Mouse (Mus musculus) brain, embryonic 14.5 days (tissue): ENCODE measurements around the gene Cep350.

Source experiments
- CTCF ChIP-seq: fragments of 200-500 bp; IDR thresholded peaks from 2 replicates; pipeline ENCODE4 v1.5.1; 2012; ENCODE audit warnings: inconsistent platforms, mild to moderate bottlenecking, moderate library complexity, borderline replicate concordance; ENCODE audit not compliant: insufficient read depth, insufficient read length; ENCODE audit errors: extremely low read depth
- POLR2A ChIP-seq: fragments of 200-500 bp; IDR thresholded peaks from 2 replicates; pipeline ENCODE4 v1.6.1; 2012; ENCODE audit warnings: mild to moderate bottlenecking, inconsistent platforms, borderline replicate concordance; ENCODE audit not compliant: poor library complexity, insufficient read depth, insufficient read length, severe bottlenecking; ENCODE audit errors: extremely low read depth

GRCm38 (mm10) chr1:155820646-155821045 lies 152.4 kb downstream of the Cep350 start:
- TF ChIP-seq CTCF, result no peak
- no peak for TF ChIP-seq POLR2A
